In genomic region chr2:58680794-58681193, GRCm38 (mm10) we compare ENCODE assay signal across 10 mouse cellular contexts.
DNase-seq lines count a peak whose midpoint lies in the region; ATAC-seq and TF ChIP-seq lines count a peak whose summit lies in the region.
"Had no signal": no experiment of that assay in that cellular context is flagged by ENCODE, and none has a peak within 500 bp of the region (broad histone marks: within the 10 kb centered on the region; RNA-seq: fewer than 3 reads in every experiment).

No protein-coding gene starts in this region.

- no peak overlapping the region for H3K4me3 ChIP-seq in left cerebral cortex, adult 2 months
- H3K4me3 ChIP-seq in neural tube, embryonic 14.5 days (ENCODE audit: low read depth, low read length) = no peak overlapping the region
- H3K4me3 ChIP-seq: embryonic facial prominence, embryonic 15.5 days had no signal

- H3K4me2 ChIP-seq in neural tube, embryonic 14.5 days (ENCODE audit: low read depth, low read length) = no peak overlapping the region
- H3K4me2 ChIP-seq: embryonic facial prominence, embryonic 15.5 days had no signal

- no peaks in the 10 kb centered on the region for H3K36me3 ChIP-seq in neural tube, embryonic 14.5 days (ENCODE audit: control insufficient read depth, insufficient read depth, low read length)
- H3K36me3 ChIP-seq: embryonic facial prominence, embryonic 15.5 days had no signal

- no peaks in the 10 kb centered on the region for H3K27me3 ChIP-seq in neural tube, embryonic 14.5 days (ENCODE audit: control insufficient read depth, insufficient read depth, low read length)
- H3K27me3 ChIP-seq: embryonic facial prominence, embryonic 15.5 days had no signal

- WGBS in neural tube, embryonic 14.5 days = 39% methylated on average over 6 of the region's 6 CpGs

- no peaks in the 10 kb centered on the region for H3K9me3 ChIP-seq in neural tube, embryonic 14.5 days (ENCODE audit: control insufficient read depth, low read length)
- H3K9me3 ChIP-seq: embryonic facial prominence, embryonic 15.5 days had no signal

- intact Hi-C loops in heart, postnatal 14 days (cut with DNase I) = loop anchor here (5.0 kb wide), 2 partner anchors 742 to 757 kb away; no protein-coding TSS in a partner anchor
- intact Hi-C loops in left cerebral cortex, adult 2 months (cut with DNase I) = loop anchor here (1.0 to 5.0 kb wide), 2 partner anchors 742 to 758 kb away; no protein-coding TSS in a partner anchor

- no peak overlapping the region for H3K9ac ChIP-seq in neural tube, embryonic 14.5 days (replicated peaks; ENCODE audit: low read depth, low read length)
- H3K9ac ChIP-seq: embryonic facial prominence, embryonic 15.5 days had no signal

- no peak overlapping the region for H3K27ac ChIP-seq in left cerebral cortex, adult 2 months
- H3K27ac ChIP-seq in neural tube, embryonic 14.5 days (ENCODE audit: low read depth, low read length) = no peak overlapping the region
- H3K27ac ChIP-seq: embryonic facial prominence, embryonic 15.5 days; macrophage had no signal

- H3K4me1 ChIP-seq in neural tube, embryonic 14.5 days (ENCODE audit: control insufficient read depth, insufficient read depth, low read length) = no peaks in the 10 kb centered on the region
- H3K4me1 ChIP-seq: embryonic facial prominence, embryonic 15.5 days had no signal

- peak; percentile 46 for DNase-seq in ovary, postnatal 14 days (ENCODE audit: low spot score)
- no peak for DNase-seq in ovary, postnatal 10 days (ENCODE audit: low spot score)
- DNase-seq in adipocyte (ENCODE audit: low spot score) = peak; percentile 81
- DNase-seq in embryo, embryonic 11.5 days (ENCODE audit: low read depth, low spot score) = peak; percentile 37
- DNase-seq in heart, postnatal 14 days = peak; percentile 70 to 82
- DNase-seq in left cerebral cortex, adult 2 months (ENCODE audit: extremely low spot score in 1 of 2, low spot score in 2 of 2) = peak; percentile 63 to 75
- no peak for DNase-seq in yolk sac, embryonic 10.5 days (ENCODE audit: low spot score)

- peak; percentile 80 for TF ChIP-seq CTCF in left cerebral cortex, adult 2 months (IDR thresholded peaks at IDR 0.05)

- ATAC-seq in neural tube, embryonic 14.5 days (ENCODE audit: low read depth) = peak; percentile 46; the same call in 1 of the 2 replicates

Comparison
In these comparisons a context has a peak if more than half of its experiments do, and no peak if none do; other contexts are left out.
1. DNase-seq: peak in ovary, postnatal 14 days (single experiment), adipocyte (single experiment), embryo, embryonic 11.5 days (single experiment), heart, postnatal 14 days (2 of 2) and left cerebral cortex, adult 2 months (2 of 2); none in ovary, postnatal 10 days (single experiment) and yolk sac, embryonic 10.5 days (single experiment).